Mouse (Mus musculus) embryonic facial prominence, embryonic 14.5 days (tissue): ENCODE data around the gene C8g. TPM values are rescaled to one million over a fixed set of nuclear protein-coding genes. Genes with fewer than 3 reads are reported as not detected.

Experiments
- ATAC-seq: fragments of 200-750 bp; cut with Nextera tagmentation; 2 replicates; pipeline ENCODE4 v1.8.0; 2017; ENCODE audit warnings: low read depth, moderate number of reproducible peaks, moderate TSS enrichment
- DNase-seq: peaks from one replicate; pipeline ENCODE4 v3.0.0-alpha.2; 2015; ENCODE audit warnings: low spot score
- H3K27ac ChIP-seq: fragments of 300-500 bp; sonication (generic); replicated peaks from 2 replicates; pipeline ENCODE4 v1.5.1; 2014; ENCODE audit warnings: low read depth, mild to moderate bottlenecking, low read length, moderate library complexity
- H3K27me3 ChIP-seq: fragments of 300-500 bp; sonication (generic); replicated peaks from 2 replicates; pipeline ENCODE4 v1.6.1; 2014; ENCODE audit warnings: low read length; ENCODE audit not compliant: control insufficient read depth, insufficient read depth
- H3K36me3 ChIP-seq: fragments of 300-500 bp; sonication (generic); 2 replicates; pipeline ENCODE4 v1.6.1; 2014; ENCODE audit warnings: low read length, mixed read lengths; ENCODE audit not compliant: control insufficient read depth, insufficient read depth
- H3K4me1 ChIP-seq: fragments of 300-500 bp; sonication (generic); 2 replicates; pipeline ENCODE4 v1.6.1; 2014; ENCODE audit warnings: antibody characterized with exemption, low read length; ENCODE audit not compliant: control insufficient read depth, insufficient read depth
- H3K4me2 ChIP-seq: fragments of 300-500 bp; sonication (generic); 2 replicates; pipeline ENCODE4 v1.6.1; 2014; ENCODE audit warnings: low read depth, mild to moderate bottlenecking, low read length, moderate library complexity, mixed read lengths
- H3K4me3 ChIP-seq: fragments of 300-500 bp; sonication (generic); 2 replicates; pipeline ENCODE4 v1.5.1; 2014; ENCODE audit warnings: low read depth, mild to moderate bottlenecking, low read length
- H3K9ac ChIP-seq: fragments of 300-500 bp; sonication (generic); 2 replicates; pipeline ENCODE4 v1.6.1; 2014; ENCODE audit warnings: low read depth, mild to moderate bottlenecking, low read length, moderate library complexity, mixed read lengths
- H3K9me3 ChIP-seq: fragments of 300-500 bp; sonication (generic); 2 replicates; pipeline ENCODE4 v1.6.1; 2016; ENCODE audit warnings: low read length; ENCODE audit not compliant: control insufficient read depth
- WGBS: fragments of 180-500 bp; shearing (Covaris S2); extraction: QIAGEN DNeasy Blood & Tissue Kit; methylation state at CpG from one replicate; pipeline ENCODE4 v1.1.7; 2014; 5-methylcytosine and 5-hydroxymethylcytosine counted together
- polyA plus RNA-seq: library from polyadenylated mRNA; unstranded; fragments of >200 nt; fragmentation: Nextera tagmentation; extraction: Ambion mirVana; gene quantifications from 2 replicates; pipeline ENCODE4 v1.2.1, GENCODE M21; 2014

The C8g gene
- polyA plus RNA-seq, 1 experiment from 2014 or later, result 5.1 TPM

DNA sequence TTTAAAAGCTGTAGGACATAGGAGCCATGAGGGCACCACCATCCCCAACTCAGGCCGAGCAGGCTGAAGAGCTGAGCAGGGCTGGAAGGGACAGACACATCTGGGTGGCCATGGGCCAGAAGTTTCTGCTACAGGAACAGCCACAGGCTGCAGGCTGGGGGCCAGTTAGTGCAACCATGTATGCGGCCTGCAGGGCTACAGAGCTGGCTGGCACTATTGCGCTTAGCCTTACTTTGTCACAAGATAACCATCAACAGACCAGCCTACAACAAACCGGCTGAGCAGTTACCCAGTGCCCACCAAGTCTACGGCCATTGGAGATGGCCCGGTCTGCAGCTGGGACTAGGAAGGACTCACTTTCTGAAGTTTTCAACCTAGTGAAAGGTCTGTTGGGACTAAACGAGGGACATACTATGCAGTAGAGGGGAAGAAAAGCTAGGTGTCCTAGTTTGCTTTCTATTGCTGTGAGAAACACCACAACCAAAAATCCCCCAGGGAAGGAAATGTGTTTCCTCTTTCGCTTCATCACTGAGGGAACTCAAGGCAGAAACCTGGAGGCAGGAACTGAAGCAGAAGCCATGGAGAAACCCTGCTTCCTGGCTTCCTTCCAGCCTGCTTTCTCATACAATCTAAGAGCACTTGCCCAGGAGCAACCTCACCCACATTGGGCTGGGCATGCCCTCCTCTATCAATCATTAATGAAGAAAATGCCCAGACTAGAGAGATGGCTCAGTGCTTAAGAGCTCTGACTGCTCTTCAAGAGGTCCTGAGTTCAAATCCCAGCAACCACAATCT lies 50.5 kb downstream of the C8g start:
- 75% methylated on average over 8 of the region's 8 CpGs for WGBS
- no peak overlapping the region for H3K9ac ChIP-seq
- H3K4me1 ChIP-seq, result no peaks in the 10 kb centered on the region
- ATAC-seq, result no peak
- no peaks in the 10 kb centered on the region for H3K9me3 ChIP-seq
- no peaks in the 10 kb centered on the region for H3K27me3 ChIP-seq
- H3K4me2 ChIP-seq, result no peak overlapping the region
- H3K4me3 ChIP-seq, result no peak overlapping the region
- H3K36me3 ChIP-seq, result no peaks in the 10 kb centered on the region
- DNase-seq, result no peak
- no peak overlapping the region for H3K27ac ChIP-seq

Other genes starting within 250 kb of the C8g start
- gene Tmem203, start 246.3 kb downstream of the C8g start, polyA plus RNA-seq, result 16.1 and 16.6 TPM in 2 replicates
- 4.6 and 5.1 TPM in 2 replicates for gene Tprn, start 239.1 kb downstream of the C8g start, polyA plus RNA-seq
- gene Ssna1, start 229.3 kb downstream of the C8g start, polyA plus RNA-seq, result 227 and 240 TPM in 2 replicates
- gene Anapc2, start 229.2 kb downstream of the C8g start, polyA plus RNA-seq, result 104 and 113 TPM in 2 replicates
- gene Tmem210, start 213.6 kb downstream of the C8g start, polyA plus RNA-seq, result not detected in 2 replicates
- gene Lrrc26, start 211.8 kb downstream of the C8g start, polyA plus RNA-seq, result 2.3 and 5.1 TPM in 2 replicates
- 1.7 and 1.8 TPM in 2 replicates for gene Grin1, start 182.5 kb downstream of the C8g start, polyA plus RNA-seq
- gene Man1b1, start 169.4 kb downstream of the C8g start, polyA plus RNA-seq, result 74.7 and 75.0 TPM in 2 replicates
- gene Dpp7, start 145.4 kb downstream of the C8g start, polyA plus RNA-seq, result 19.7 and 23.8 TPM in 2 replicates
- 20.8 and 20.9 TPM in 2 replicates for gene Uap1l1, start 136.0 kb downstream of the C8g start, polyA plus RNA-seq
- gene Sapcd2, start 129.4 kb downstream of the C8g start, polyA plus RNA-seq, result 21.4 and 29.3 TPM in 2 replicates
- gene Entpd2, start 105.8 kb downstream of the C8g start, polyA plus RNA-seq, result 11.3 and 12.9 TPM in 2 replicates
- 75.1 TPM in 2 replicates for gene Npdc1, start 102.4 kb downstream of the C8g start, polyA plus RNA-seq
- gene Fut7, start 78.5 kb downstream of the C8g start, polyA plus RNA-seq, result 0.10 and 0.11 TPM in 2 replicates
- gene Abca2, start 73.0 kb downstream of the C8g start, polyA plus RNA-seq, result 6.4 and 6.9 TPM in 2 replicates
- gene Clic3, start 44.9 kb downstream of the C8g start, polyA plus RNA-seq, result 11.2 and 22.7 TPM in 2 replicates
- 39.3 and 41.7 TPM in 2 replicates for gene Paxx, start 40.6 kb downstream of the C8g start, polyA plus RNA-seq
- gene Ptgds, start 31.7 kb downstream of the C8g start, polyA plus RNA-seq, result 156 and 191 TPM in 2 replicates
- not detected in 2 replicates for gene Lcn12, start 7.8 kb downstream of the C8g start, polyA plus RNA-seq
- 56.9 and 73.6 TPM in 2 replicates for gene Fbxw5, start 969 bp downstream of the C8g start, polyA plus RNA-seq
- gene Traf2, start 45.2 kb upstream of the C8g start, polyA plus RNA-seq, result 30.0 and 33.9 TPM in 2 replicates
- gene Edf1, start 56.1 kb upstream of the C8g start, polyA plus RNA-seq, result 312 and 318 TPM in 2 replicates
- 1.4 and 1.7 TPM in 2 replicates for gene Mamdc4, start 73.1 kb upstream of the C8g start, polyA plus RNA-seq
- 148 and 160 TPM in 2 replicates for gene Phpt1, start 73.5 kb upstream of the C8g start, polyA plus RNA-seq
- 0.40 and 1.4 TPM in 2 replicates for gene Ajm1, start 80.0 kb upstream of the C8g start, polyA plus RNA-seq
- gene Rabl6, start 106.8 kb upstream of the C8g start, polyA plus RNA-seq, result 64.4 and 71.9 TPM in 2 replicates
- 0.33 and 0.41 TPM in 2 replicates for gene Ccdc183, start 116.0 kb upstream of the C8g start, polyA plus RNA-seq
- gene Tmem141, start 120.3 kb upstream of the C8g start, polyA plus RNA-seq, result 22.9 and 33.0 TPM in 2 replicates
- gene Fcna, start 126.3 kb upstream of the C8g start, polyA plus RNA-seq, result 2.8 and 4.9 TPM in 2 replicates
- gene Lcn8, start 151.4 kb upstream of the C8g start, polyA plus RNA-seq, result not detected in 2 replicates
- not detected in 2 replicates for gene Lcn5, start 156.2 kb upstream of the C8g start, polyA plus RNA-seq
- not detected in 2 replicates for gene Lcn6, start 175.1 kb upstream of the C8g start, polyA plus RNA-seq
- gene Lcn10, start 181.0 kb upstream of the C8g start, polyA plus RNA-seq, result not detected in 2 replicates
- not detected in 2 replicates for gene Obp2a, start 198.3 kb upstream of the C8g start, polyA plus RNA-seq
- gene Bmyc, start 205.0 kb upstream of the C8g start, polyA plus RNA-seq, result 82.5 and 82.9 TPM in 2 replicates
- gene Obp2b, start 235.3 kb upstream of the C8g start, polyA plus RNA-seq, result not detected in 2 replicates